19 mouse cellular contexts compared by ENCODE assay signal in genomic region chr9:31802641-31803040, GRCm38 (mm10).
DNase-seq lines count a peak whose midpoint lies in the region; ATAC-seq lines count a peak whose summit lies in the region.
"Had no signal": no experiment of that assay in that cellular context is flagged by ENCODE, and none has a peak within 500 bp of the region (broad histone marks: within the 10 kb centered on the region; RNA-seq: fewer than 3 reads in every experiment).

No protein-coding gene starts in this region.

- DNase-seq in embryo, embryonic 10.5 days (ENCODE audit: low spot score), result no peak
- no peak for DNase-seq in ovary, postnatal 10 days (ENCODE audit: low spot score)
- no peak for DNase-seq in heart, adult 11 months
- DNase-seq: adrenal gland, adult 2 months; adrenal gland, adult 8-10 months; adrenal gland, postnatal 10 days; adrenal gland, postnatal 14 days; adrenal gland, postnatal 25 days; adrenal gland, postnatal 36 days; B cell, adult 2 months; cerebellum, adult 11 months; cerebellum, adult 11-12 months; cerebellum, adult 18-20 months had no signal

- peak; percentile 52 for ATAC-seq in common myeloid progenitor, adult 5-6 weeks (replicated peaks; ENCODE audit: low read depth, poor library complexity, severe bottlenecking)
- ATAC-seq in hematopoietic stem cell, adult 5-6 weeks (replicated peaks in 1 of 2; ENCODE audit: insufficient read depth in 1 of 2, low FRiP score in 2 of 2, low TSS enrichment in 1 of 2, low read depth in 1 of 2, poor library complexity in 2 of 2, severe bottlenecking in 2 of 2), result peak; percentile 37 to 51
- ATAC-seq in megakaryocyte progenitor cell, adult 5-6 weeks (replicated peaks; ENCODE audit: poor library complexity), result peak; percentile 46
- ATAC-seq: activated CD4-positive, CD25-positive, alpha-beta regulatory T cell, adult 4 months; CD4-positive, CD25-positive, alpha-beta regulatory T cell, adult 4 months; Patski had no signal
